Mouse (Mus musculus): ENCODE measurements around the gene Ano4.

- no peak for TF ChIP-seq MYOD1 (IDR thresholded peaks at IDR 0.05; ENCODE audit: control insufficient read depth in 1 of 3, insufficient read length in 2 of 3, low read depth in 2 of 3)
- no peak for TF ChIP-seq USF1 (IDR thresholded peaks at IDR 0.05; ENCODE audit: low read depth)
- no peak for TF ChIP-seq POLR2A (IDR thresholded peaks at IDR 0.05; ENCODE audit: insufficient read length, low read depth)
- TF ChIP-seq TCF3 (IDR thresholded peaks at IDR 0.05; ENCODE audit: insufficient read length, low read depth) = no peak
- no peak for TF ChIP-seq MYOG (IDR thresholded peaks at IDR 0.05; ENCODE audit: control insufficient read depth in 1 of 3, insufficient read depth in 1 of 3, insufficient read length in 2 of 3, low read depth in 2 of 3)
Observed at GRCm38 (mm10) chr10:89114381-89114780, 230.2 kb downstream of the Ano4 start.
